Mouse (Mus musculus) G1E (cell line): ENCODE measurements around the gene Abca5. TPM values are rescaled to one million over a fixed set of nuclear protein-coding genes. Genes with fewer than 3 reads are reported as not detected.

Source experiments
- ATAC-seq: 2 replicates; pipeline ENCODE4 v1.8.0; 2016; ENCODE audit warnings: mild to moderate bottlenecking; ENCODE audit not compliant: insufficient number of reproducible peaks, poor library complexity, low FRiP score, severe bottlenecking; ENCODE audit errors: extremely low read depth
- DNase-seq: peaks from one replicate; pipeline ENCODE4 v3.0.0; 2012; ENCODE audit warnings: low spot score
- H3K27me3 ChIP-seq: 2 replicates; pipeline ENCODE4 v1.6.1; 2012; ENCODE audit warnings: mild to moderate bottlenecking, low read length, inconsistent platforms; ENCODE audit not compliant: insufficient read depth
- H3K36me3 ChIP-seq: replicated peaks from 2 replicates; pipeline ENCODE3; 2012; ENCODE audit warnings: mild to moderate bottlenecking, inconsistent platforms
- H3K4me1 ChIP-seq: 2 replicates; pipeline ENCODE4 v1.6.1; 2012; ENCODE audit warnings: low read depth, low read length, inconsistent platforms, mixed read lengths; ENCODE audit not compliant: insufficient read depth
- H3K4me3 ChIP-seq: 2 replicates; pipeline ENCODE4 v1.5.1; 2012; ENCODE audit warnings: low read depth, mild to moderate bottlenecking, inconsistent platforms, low read length, moderate library complexity, mixed read lengths
- H3K9me3 ChIP-seq: replicated peaks from 2 replicates; pipeline ENCODE4 v1.6.1; 2012; ENCODE audit warnings: inconsistent platforms
- CTCF ChIP-seq: IDR thresholded peaks from 2 replicates; pipeline ENCODE4 v1.5.1; 2012; ENCODE audit warnings: low read depth, low read length, inconsistent platforms, mixed read lengths
- GATA1 ChIP-seq: IDR thresholded peaks from 2 replicates; pipeline ENCODE4 v1.6.1; 2012; ENCODE audit warnings: borderline replicate concordance, low read length, inconsistent platforms, mixed read lengths
- GATA2 ChIP-seq: IDR thresholded peaks from 2 replicates; pipeline ENCODE4 v1.6.1; 2012; ENCODE audit warnings: low read depth, low read length, inconsistent platforms, borderline replicate concordance
- POLR2AphosphoS5 ChIP-seq: IDR thresholded peaks from 2 replicates; pipeline ENCODE4 v1.6.1; 2012; ENCODE audit warnings: low read depth, low read length, inconsistent platforms; ENCODE audit not compliant: insufficient replicate concordance
- TAL1 ChIP-seq: conservative IDR thresholded peaks from 2 replicates; pipeline ENCODE4 v1.6.1; 2012; ENCODE audit warnings: low read depth, low read length, inconsistent platforms, mixed read lengths
- polyA plus RNA-seq: library from polyadenylated mRNA; stranded (reverse); fragments of >175 nt; gene quantifications from 2 replicates; pipeline ENCODE4 v1.2.3, GENCODE M21; 2012
- total RNA-seq, 2 experiments: library from RNA; stranded (forward) in 1 of 2; stranded (reverse) in 1 of 2; fragments of 200-1000 nt in 1 of 2; fragments of >200 nt in 1 of 2; fragmentation: Nextera tagmentation in 1 of 2; gene quantifications; 2 replicates each; pipeline ENCODE4 v1.2.3; 2014 to 2017

Gene Abca5
- total and polyA plus RNA-seq, 3 experiments = 0.15 to 0.16 TPM; not detected in 1

GRCm38 (mm10) chr11:110303411-110303810 lies 34.1 kb downstream of the Abca5 start:
- Histone ChIP-seq H3K4me3 (no peak overlapping the region), H3K27me3 (no peaks in the 10 kb centered on the region), H3K4me1 (no peaks in the 10 kb centered on the region), H3K9me3 (peaks cover 5% of the 10 kb centered on the region), H3K36me3 (no peaks in the 10 kb centered on the region)
- TF ChIP-seq TAL1 (no peak), POLR2AphosphoS5 (no peak), CTCF (no peak), GATA1 (no peak), GATA2 (no peak)
- no peak for DNase-seq
- no peak for ATAC-seq

- Histone ChIP-seq H3K4me3 (no peak overlapping the region), H3K27me3 (no peaks in the 10 kb centered on the region), H3K4me1 (no peaks in the 10 kb centered on the region), H3K9me3 (peaks cover 8% of the 10 kb centered on the region), H3K36me3 (no peaks in the 10 kb centered on the region)
- TF ChIP-seq TAL1 (no peak), POLR2AphosphoS5 (no peak), GATA1 (no peak), GATA2 (no peak), CTCF (no peak)
- DNase-seq (no peak), ATAC-seq (no peak)
These were observed 39.5 kb downstream of the Abca5 start for GRCm38 (mm10) chr11:110297917-110298533.

GRCm38 (mm10) chr11:110290586-110290985 lies 46.9 kb downstream of the Abca5 start:
- H3K9me3 ChIP-seq = peaks cover 17% of the 10 kb centered on the region
- H3K4me1 ChIP-seq = no peaks in the 10 kb centered on the region
- no peak overlapping the region for H3K4me3 ChIP-seq
- no peaks in the 10 kb centered on the region for H3K27me3 ChIP-seq
- DNase-seq (no peak), ATAC-seq (no peak)
- TF ChIP-seq GATA2 = no peak
- no peak for TF ChIP-seq CTCF
- no peak for TF ChIP-seq GATA1
- TF ChIP-seq POLR2AphosphoS5 = no peak
- H3K36me3 ChIP-seq = no peaks in the 10 kb centered on the region

GRCm38 (mm10) chr11:110288423-110288822 lies 49.1 kb downstream of the Abca5 start:
- Histone ChIP-seq H3K4me1 (no peaks in the 10 kb centered on the region), H3K9me3 (peaks cover 23% of the 10 kb centered on the region), H3K36me3 (no peaks in the 10 kb centered on the region), H3K27me3 (no peaks in the 10 kb centered on the region), H3K4me3 (no peak overlapping the region)
- TF ChIP-seq CTCF = no peak
- no peak for TF ChIP-seq POLR2AphosphoS5
- ATAC-seq (no peak), DNase-seq (no peak)

GRCm38 (mm10) chr11:110287694-110288093 lies 49.8 kb downstream of the Abca5 start:
- no peak for DNase-seq
- no peak for TF ChIP-seq GATA2
- no peak for TF ChIP-seq CTCF
- no peak for TF ChIP-seq POLR2AphosphoS5
- TF ChIP-seq GATA1 = no peak
- no peak for TF ChIP-seq TAL1
- H3K9me3 ChIP-seq = peaks cover 27% of the 10 kb centered on the region

GRCm38 (mm10) chr11:110286331-110286730 lies 51.2 kb downstream of the Abca5 start:
- Histone ChIP-seq H3K4me1 (no peaks in the 10 kb centered on the region), H3K27me3 (no peaks in the 10 kb centered on the region), H3K4me3 (no peak overlapping the region), H3K9me3 (peaks cover 22% of the 10 kb centered on the region), H3K36me3 (no peaks in the 10 kb centered on the region)
- ATAC-seq (no peak), DNase-seq (no peak)
- TF ChIP-seq POLR2AphosphoS5 (no peak), GATA1 (no peak), TAL1 (no peak), CTCF (no peak), GATA2 (no peak)

More at GRCm38 (mm10) chr11:110287694-110288093, 49.8 kb downstream of the Abca5 start:
- H3K36me3 ChIP-seq = no peaks in the 10 kb centered on the region
- ATAC-seq = no peak
- H3K4me3 ChIP-seq = no peak overlapping the region
- no peaks in the 10 kb centered on the region for H3K27me3 ChIP-seq
- H3K4me1 ChIP-seq = no peaks in the 10 kb centered on the region

- H3K4me3 ChIP-seq = no peak overlapping the region
- no peak for DNase-seq
- H3K36me3 ChIP-seq = no peaks in the 10 kb centered on the region
- H3K9me3 ChIP-seq = peaks cover 27% of the 10 kb centered on the region
- TF ChIP-seq TAL1 (no peak), GATA1 (no peak), POLR2AphosphoS5 (no peak), GATA2 (no peak), CTCF (no peak)
- no peaks in the 10 kb centered on the region for H3K4me1 ChIP-seq
- no peaks in the 10 kb centered on the region for H3K27me3 ChIP-seq
- ATAC-seq = no peak
These were observed 52.7 kb downstream of the Abca5 start for GRCm38 (mm10) chr11:110284849-110285248.
